Mouse (Mus musculus): ENCODE results near the gene Cacna1c. TPM values are rescaled to one million over a fixed set of nuclear protein-coding genes. Genes with fewer than 3 reads are reported as not detected.

Gene Cacna1c
- polyA plus RNA-seq, 1 experiment from 2014 or later: 2.1 TPM

DNA sequence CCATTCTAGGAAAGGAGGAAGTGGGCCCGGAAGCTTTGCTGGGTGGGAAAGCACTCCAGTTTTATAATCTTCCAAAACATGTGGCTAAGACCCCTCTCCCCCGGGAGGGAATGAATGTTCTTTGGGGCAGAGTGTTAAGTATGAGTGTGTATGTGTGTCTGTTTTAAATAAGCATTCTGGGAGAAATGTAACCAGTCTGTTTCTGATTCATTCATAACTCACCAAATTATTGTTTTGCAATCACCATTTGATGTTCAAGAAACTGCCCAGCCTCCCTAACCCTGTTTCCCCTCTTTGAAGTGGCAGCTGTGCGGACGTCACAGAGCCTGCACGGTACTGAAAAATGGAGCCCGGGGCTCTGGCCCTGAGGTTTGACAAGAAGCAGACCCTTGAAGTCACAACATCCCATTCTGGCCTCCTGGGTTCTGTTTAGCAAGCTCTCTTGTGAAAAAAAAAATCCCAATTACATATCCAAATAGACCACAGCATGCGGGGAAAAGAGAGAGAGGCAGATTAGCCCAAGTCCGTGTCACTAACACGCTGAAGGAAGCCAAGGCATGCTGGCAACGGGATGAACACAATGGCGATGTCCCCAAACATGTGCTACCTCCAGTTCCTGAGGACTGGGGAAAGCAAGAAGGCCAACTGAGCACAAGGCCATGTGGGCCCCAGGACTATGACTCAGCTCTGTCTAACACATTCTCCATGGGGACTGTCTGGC, 211.9 kb downstream of the Cacna1c start:
- ChIA-PET CTCF (no interaction called here), POLR2A (no interaction called here)
- DNase-seq (ENCODE audit: low read depth, low spot score) (no peak), ATAC-seq (no peak)
- H3K27me3 ChIP-seq: no peaks in the 10 kb centered on the region
- no peak for TF ChIP-seq CTCF (IDR thresholded peaks at IDR 0.05)
- in situ Hi-C loops (cut with MboI; ENCODE audit: low pct_unique_long_range_greater_than_20kb): no loop called here

DNA sequence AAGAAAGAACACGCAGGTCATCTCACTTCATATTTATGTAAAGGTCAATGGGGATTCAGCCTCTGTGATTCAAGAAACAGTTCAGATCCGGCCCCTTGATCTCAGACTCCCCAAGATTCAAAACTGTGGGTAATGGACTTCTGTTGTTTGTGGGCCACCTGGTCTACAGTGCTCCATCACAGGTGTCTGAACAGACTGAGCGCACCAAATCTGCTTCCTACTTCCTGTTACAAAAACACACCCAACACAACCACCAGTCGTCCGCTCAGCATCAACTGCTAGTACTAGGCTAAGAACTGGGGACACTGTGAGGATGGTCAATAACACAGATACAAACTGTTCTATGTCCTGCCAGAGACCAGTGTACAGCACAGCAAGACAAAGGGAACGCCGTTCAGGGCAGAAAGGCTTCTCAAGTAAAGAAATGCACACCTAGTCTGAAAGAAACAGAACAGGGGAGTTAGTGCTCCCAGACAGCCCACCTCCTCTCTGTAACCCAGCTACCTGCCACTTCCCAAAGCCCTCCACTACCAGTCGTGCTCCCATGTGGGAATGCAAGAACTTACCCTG, 212.7 kb downstream of the Cacna1c start:
- no peaks in the 10 kb centered on the region for H3K27me3 ChIP-seq
- CTCF ChIA-PET: no interaction called here
- ATAC-seq (no peak), DNase-seq (ENCODE audit: low read depth, low spot score) (no peak)
- TF ChIP-seq CTCF (IDR thresholded peaks at IDR 0.05): no peak
- POLR2A ChIA-PET: no interaction called here
- in situ Hi-C loops (cut with MboI; ENCODE audit: low pct_unique_long_range_greater_than_20kb): no loop called here

DNA sequence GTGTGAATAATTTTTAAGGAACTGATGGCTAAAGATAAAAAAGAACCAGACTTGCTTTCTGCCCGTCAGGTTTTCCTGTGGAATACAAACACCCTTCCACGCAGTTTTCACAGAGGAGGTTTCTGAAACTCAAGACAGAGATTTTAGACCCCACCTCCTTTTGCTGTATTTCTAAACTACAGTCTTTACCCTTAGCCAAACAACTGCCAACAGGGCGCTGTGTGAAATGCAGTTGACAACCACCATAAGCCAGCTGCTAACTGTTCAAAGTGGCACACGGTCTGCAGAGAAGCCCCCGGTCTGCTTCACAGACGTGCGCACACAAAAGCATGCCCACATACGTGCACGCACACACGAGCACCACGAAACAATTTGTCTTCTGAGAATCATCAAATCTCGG, 216.0 kb downstream of the Cacna1c start:
- in situ Hi-C loops (cut with MboI; ENCODE audit: low pct_unique_long_range_greater_than_20kb): no loop called here
- DNase-seq (ENCODE audit: low read depth, low spot score): no peak
- CTCF ChIA-PET: no interaction called here
- POLR2A ChIA-PET: no interaction called here
- ATAC-seq: no peak
- TF ChIP-seq CTCF (IDR thresholded peaks at IDR 0.05): no peak
- no peaks in the 10 kb centered on the region for H3K27me3 ChIP-seq

DNA sequence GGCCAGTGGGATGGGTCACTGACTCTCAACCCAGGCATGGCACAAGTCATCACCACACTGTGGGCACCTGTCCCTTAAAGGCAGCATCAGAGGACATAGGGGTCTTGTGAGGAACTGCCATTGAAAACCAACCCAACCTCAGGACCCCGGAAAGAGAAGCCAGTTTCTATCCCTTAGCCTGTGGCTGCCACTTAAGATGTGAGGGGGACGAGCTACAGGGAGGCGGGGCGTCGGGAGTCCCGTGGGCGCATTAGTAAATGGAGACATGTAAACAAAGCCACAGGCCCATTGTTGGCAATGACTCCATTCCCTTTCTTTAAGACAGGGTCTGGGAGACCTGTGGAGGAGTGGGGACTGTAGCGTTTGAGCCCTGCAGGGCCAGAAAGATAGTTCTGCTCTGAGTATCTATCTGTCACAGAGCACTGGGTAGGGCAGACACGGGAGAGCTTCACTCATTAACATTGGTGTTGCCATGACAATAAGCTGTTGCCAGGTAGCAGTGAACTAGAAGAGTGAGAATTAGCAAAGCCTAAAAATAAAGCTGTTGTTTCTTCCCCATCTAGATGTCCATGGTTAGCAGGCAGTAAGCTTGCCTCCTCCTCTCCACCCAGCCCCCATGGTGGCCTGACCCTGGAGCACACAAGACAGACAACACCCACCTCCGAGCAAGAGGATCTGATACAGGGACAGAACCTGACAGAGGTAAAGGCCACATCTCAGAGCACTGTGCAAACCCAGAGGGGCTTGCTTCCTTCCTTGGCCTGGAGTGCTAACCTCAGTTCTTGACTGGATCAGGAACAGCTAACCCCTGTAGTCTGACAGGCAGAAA, 218.6 kb downstream of the Cacna1c start:
- no peak for TF ChIP-seq CTCF (IDR thresholded peaks at IDR 0.05)
- POLR2A ChIA-PET: no interaction called here
- in situ Hi-C loops (cut with MboI; ENCODE audit: low pct_unique_long_range_greater_than_20kb): no loop called here
- CTCF ChIA-PET: no interaction called here
- DNase-seq (ENCODE audit: low read depth, low spot score) (no peak), ATAC-seq (no peak)
- no peaks in the 10 kb centered on the region for H3K27me3 ChIP-seq

DNA sequence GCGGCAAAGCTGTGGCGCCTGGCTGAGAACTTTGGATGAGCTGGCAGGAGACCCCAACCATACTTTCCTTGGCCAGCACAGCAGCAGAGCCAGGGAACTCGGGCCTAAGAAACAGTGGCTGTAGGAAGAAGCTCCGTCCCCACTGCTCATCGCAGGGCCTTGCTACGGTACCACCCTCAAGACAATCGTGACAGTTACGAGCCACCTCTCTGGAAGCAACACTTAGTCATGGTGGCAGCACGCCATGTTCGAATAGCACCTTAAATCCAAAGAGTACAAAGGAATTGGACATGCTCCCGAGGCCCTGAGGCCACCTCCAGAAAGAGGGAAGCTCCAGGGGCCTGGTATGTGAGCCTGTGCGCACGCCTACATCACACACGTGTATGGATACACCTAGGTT, 219.6 kb downstream of the Cacna1c start:
- ATAC-seq (no peak), DNase-seq (ENCODE audit: low read depth, low spot score) (no peak)
- TF ChIP-seq CTCF (IDR thresholded peaks at IDR 0.05): no peak
- in situ Hi-C loops (cut with MboI; ENCODE audit: low pct_unique_long_range_greater_than_20kb): no loop called here
- CTCF ChIA-PET: no interaction called here
- H3K27me3 ChIP-seq: no peaks in the 10 kb centered on the region
- POLR2A ChIA-PET: no interaction called here

DNA sequence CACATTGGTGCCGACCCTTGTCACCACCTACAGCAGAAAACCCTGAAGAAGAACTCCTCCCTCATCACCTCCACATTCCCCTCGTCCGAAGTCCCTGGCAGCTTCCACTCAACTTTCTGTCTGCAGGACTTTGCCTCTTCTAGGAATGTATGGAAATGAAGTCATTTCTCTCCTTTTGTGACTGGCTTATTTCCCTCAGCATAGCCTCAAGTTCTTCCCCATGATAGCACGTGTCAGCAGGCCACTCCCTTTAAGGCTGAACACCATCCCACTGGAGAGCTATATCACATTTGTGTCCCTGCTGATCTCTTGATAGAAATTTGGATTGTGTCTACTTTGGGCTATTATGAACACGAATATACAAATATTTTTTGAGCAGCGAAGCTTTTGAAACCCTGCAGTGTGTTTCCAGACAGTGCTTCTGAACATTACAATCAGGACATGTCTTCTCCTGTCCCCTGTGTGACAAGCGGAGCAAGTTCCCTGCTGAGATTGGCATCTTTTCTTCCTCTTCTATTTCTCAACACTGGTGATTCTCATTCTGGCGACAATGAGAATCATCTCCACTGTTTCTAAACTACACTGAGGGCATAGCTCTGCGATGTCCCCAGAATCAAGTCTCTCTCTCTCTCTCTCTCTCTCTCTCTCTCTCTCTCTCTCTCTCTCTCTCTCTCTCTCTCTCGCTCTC, 224.2 kb downstream of the Cacna1c start:
- CTCF ChIA-PET: no interaction called here
- in situ Hi-C loops (cut with MboI; ENCODE audit: low pct_unique_long_range_greater_than_20kb): no loop called here

DNA sequence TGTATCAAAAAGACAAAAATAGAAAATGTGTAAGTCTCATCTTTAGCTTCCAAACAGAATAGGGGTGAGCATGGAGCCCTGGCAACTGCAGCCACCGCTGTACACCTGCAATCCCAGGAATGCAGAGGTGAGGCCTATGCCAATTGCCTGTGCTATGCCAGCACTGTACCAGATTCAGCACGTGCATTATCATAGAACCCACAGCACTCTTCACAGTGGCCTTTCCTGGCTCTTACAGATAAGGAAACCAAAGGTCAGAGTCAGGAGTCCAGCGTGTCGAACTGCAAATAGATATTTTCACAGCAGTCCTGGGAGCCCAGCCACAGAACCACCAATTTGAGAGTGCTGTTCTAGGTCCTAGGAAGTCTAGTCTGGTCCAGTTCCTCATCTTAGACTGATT, 227.4 kb downstream of the Cacna1c start:
- CTCF ChIA-PET: no interaction called here

More for the DNA sequence above, 224.2 kb downstream of the Cacna1c start:
- POLR2A ChIA-PET: interaction anchor here (0.6 kb wide), 1 partner anchor 134 kb away, joined by 6 read pairs; no protein-coding TSS in a partner anchor
- no peak for TF ChIP-seq CTCF (IDR thresholded peaks at IDR 0.05)
- no peaks in the 10 kb centered on the region for H3K27me3 ChIP-seq
- ATAC-seq: no peak
- DNase-seq (ENCODE audit: low read depth, low spot score): no peak

DNA sequence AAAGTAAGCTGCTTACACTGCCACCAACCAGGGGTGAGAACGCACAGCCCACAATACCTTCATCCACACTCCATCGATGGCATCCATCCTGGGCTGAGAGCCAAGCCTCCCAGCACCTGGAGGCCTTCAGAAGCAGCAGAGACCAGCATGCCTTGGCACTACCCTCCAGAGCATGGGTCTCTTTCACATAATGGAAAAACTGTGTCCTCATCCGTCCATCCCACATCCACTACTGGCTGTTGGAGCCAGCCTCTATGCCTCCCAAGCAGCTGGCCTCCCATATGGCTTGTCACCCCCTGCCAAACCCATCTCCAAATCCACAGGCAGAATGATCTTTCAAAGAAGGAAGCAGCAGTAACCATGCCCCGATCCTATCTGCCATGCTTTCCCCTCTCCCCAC, 229.3 kb downstream of the Cacna1c start:
- DNase-seq (ENCODE audit: low read depth, low spot score) (no peak), ATAC-seq (no peak)
- in situ Hi-C loops (cut with MboI; ENCODE audit: low pct_unique_long_range_greater_than_20kb): no loop called here
- CTCF ChIA-PET: no interaction called here
- TF ChIP-seq CTCF (IDR thresholded peaks at IDR 0.05): no peak
- H3K27me3 ChIP-seq: no peaks in the 10 kb centered on the region
- POLR2A ChIA-PET: no interaction called here

More for the DNA sequence above, 227.4 kb downstream of the Cacna1c start:
- TF ChIP-seq CTCF (IDR thresholded peaks at IDR 0.05): no peak
- H3K27me3 ChIP-seq: no peaks in the 10 kb centered on the region
- in situ Hi-C loops (cut with MboI; ENCODE audit: low pct_unique_long_range_greater_than_20kb): no loop called here
- DNase-seq (ENCODE audit: low read depth, low spot score): no peak
- POLR2A ChIA-PET: interaction anchor here (0.8 kb wide), 1 partner anchor 32 kb away, joined by 3 read pairs; no protein-coding TSS in a partner anchor
- no peak for ATAC-seq

DNA sequence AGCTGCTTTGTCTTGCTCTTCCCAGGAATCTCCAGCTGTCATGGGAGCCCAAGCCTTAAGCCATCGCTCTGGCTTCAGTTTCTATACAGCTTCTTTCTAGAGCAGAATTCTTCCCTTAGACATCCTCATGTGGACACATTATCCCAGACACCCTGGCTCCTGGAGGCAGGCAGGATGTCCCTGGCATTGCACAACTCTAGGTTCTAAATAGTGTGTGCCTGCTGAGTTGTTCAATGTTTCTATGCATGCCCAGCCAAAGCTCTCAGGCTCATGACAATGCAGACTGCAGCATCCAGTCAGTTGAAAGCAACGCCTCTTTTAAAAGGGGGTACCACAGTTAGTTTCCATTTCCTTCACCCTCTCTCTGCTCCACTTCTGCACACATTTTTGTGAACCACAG, 230.6 kb downstream of the Cacna1c start:
- in situ Hi-C loops (cut with MboI; ENCODE audit: low pct_unique_long_range_greater_than_20kb): no loop called here
- H3K27me3 ChIP-seq: no peaks in the 10 kb centered on the region
- TF ChIP-seq CTCF (IDR thresholded peaks at IDR 0.05): no peak
- CTCF ChIA-PET: no interaction called here
- ATAC-seq (no peak), DNase-seq (ENCODE audit: low read depth, low spot score) (no peak)
- POLR2A ChIA-PET: no interaction called here

DNA sequence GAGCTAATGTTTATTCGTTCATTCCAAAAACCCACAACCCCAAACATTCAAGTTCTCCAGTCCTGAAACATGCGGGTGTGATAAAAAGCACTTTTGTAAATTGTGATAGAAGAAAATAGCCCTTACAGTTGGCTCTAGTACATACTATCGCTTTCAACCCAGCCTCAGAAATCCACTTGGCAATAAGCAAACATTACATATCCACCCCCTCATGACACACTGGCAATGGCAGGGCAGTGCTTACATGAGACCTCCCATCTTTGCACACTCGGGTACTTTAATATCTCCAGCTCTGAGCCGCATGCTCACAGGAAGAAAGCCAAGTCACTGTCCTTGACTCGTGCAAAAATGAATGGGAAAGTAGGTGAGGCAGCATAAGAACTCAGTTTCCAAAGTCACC, 232.4 kb downstream of the Cacna1c start:
- H3K27me3 ChIP-seq: no peaks in the 10 kb centered on the region
- ChIA-PET CTCF (interaction anchor here (1.6 kb wide), 1 partner anchor 17 kb away, joined by 3 read pairs; no protein-coding TSS in a partner anchor), POLR2A (no interaction called here)
- in situ Hi-C loops (cut with MboI; ENCODE audit: low pct_unique_long_range_greater_than_20kb): no loop called here
- ATAC-seq (no peak), DNase-seq (ENCODE audit: low read depth, low spot score) (no peak)
- no peak for TF ChIP-seq CTCF (IDR thresholded peaks at IDR 0.05)

Measured in Patski (cell line).